Mouse (Mus musculus): ENCODE data around the gene Pef1.

DNA sequence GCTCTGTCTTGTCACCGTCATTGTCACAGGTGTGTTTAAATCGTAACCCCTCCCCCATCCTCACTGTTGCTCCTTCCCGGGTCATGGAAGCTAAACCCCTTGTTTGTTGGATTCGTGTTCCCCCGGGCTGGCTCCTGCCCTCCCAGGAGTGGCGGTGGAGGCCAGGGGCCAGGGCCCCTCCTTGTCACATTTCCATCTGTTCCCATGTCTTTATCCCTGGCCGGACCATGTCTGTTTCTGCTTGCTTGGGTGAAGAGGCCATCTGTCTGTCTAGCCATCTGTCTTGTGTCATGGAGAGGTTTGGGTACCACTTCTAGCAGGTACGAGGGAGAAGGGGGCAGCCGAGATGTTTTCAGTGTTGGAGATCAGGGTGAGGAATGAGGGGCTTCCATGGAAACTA is 20.1 kb upstream of the Pef1 start:
- no peak for TF ChIP-seq CTCF (IDR thresholded peaks at IDR 0.05; ENCODE audit: borderline replicate concordance, extremely low read depth, insufficient read depth, insufficient read length)
- no peak for TF ChIP-seq POLR2A (IDR thresholded peaks at IDR 0.05; ENCODE audit: borderline replicate concordance, extremely low read depth, insufficient read depth, insufficient read length, poor library complexity, severe bottlenecking)

Data from brain, embryonic 14.5 days (tissue).